Mouse (Mus musculus): ENCODE data around the gene Nlrp4f.

GRCm38 (mm10) chr13:65137789-65138188 lies 68.0 kb downstream of the Nlrp4f start, which contains the start of gene Olfr465-ps1:
- TF ChIP-seq CHD2 (IDR thresholded peaks at IDR 0.05; ENCODE audit: low read depth, low read length) (no peak), MAFK (IDR thresholded peaks at IDR 0.05; ENCODE audit: insufficient read depth, low read depth, low read length) (no peak), ZC3H11A (IDR thresholded peaks at IDR 0.05; ENCODE audit: borderline replicate concordance, low read depth, low read length) (no peak), ZNF384 (IDR thresholded peaks at IDR 0.05; ENCODE audit: low read depth, low read length) (no peak), HCFC1 (IDR thresholded peaks at IDR 0.05; ENCODE audit: borderline replicate concordance, insufficient read depth, low read length) (no peak)
